Mouse (Mus musculus) limb, embryonic 15.5 days (tissue): ENCODE measurements around the gene Cracr2b. TPM values are rescaled to one million over a fixed set of nuclear protein-coding genes. Genes with fewer than 3 reads are reported as not detected.

Source experiments
- ATAC-seq: fragments of 200-750 bp; cut with Nextera tagmentation; 2 replicates; pipeline ENCODE4 v1.8.0; 2017; ENCODE audit warnings: low read depth, moderate TSS enrichment; ENCODE audit not compliant: insufficient number of reproducible peaks, low FRiP score, low TSS enrichment
- H3K27ac ChIP-seq: fragments of 300-500 bp; sonication (generic); 2 replicates; pipeline ENCODE4 v1.5.1; 2015; ENCODE audit warnings: moderate library complexity, mild to moderate bottlenecking, inconsistent platforms
- H3K27me3 ChIP-seq: fragments of 300-500 bp; sonication (generic); 2 replicates; pipeline ENCODE4 v1.6.1; 2015; ENCODE audit warnings: inconsistent platforms
- H3K36me3 ChIP-seq: fragments of 300-500 bp; sonication (generic); 2 replicates; pipeline ENCODE4 v1.6.1; 2015; ENCODE audit warnings: inconsistent platforms
- H3K4me1 ChIP-seq: fragments of 300-500 bp; sonication (generic); 2 replicates; pipeline ENCODE4 v1.6.1; 2015; ENCODE audit warnings: inconsistent platforms
- H3K4me2 ChIP-seq: fragments of 300-500 bp; sonication (generic); 2 replicates; pipeline ENCODE4 v1.6.1; 2015; ENCODE audit warnings: mild to moderate bottlenecking, inconsistent platforms
- H3K4me3 ChIP-seq: fragments of 300-500 bp; sonication (generic); 2 replicates; pipeline ENCODE4 v1.5.1; 2015; ENCODE audit warnings: mild to moderate bottlenecking, inconsistent platforms
- H3K9ac ChIP-seq: fragments of 300-500 bp; sonication (generic); 2 replicates; pipeline ENCODE4 v1.6.1; 2015; ENCODE audit warnings: inconsistent platforms
- H3K9me3 ChIP-seq: fragments of 300-500 bp; sonication (generic); 2 replicates; pipeline ENCODE4 v1.6.1; 2016; ENCODE audit warnings: inconsistent platforms
- WGBS: fragments of 180-500 bp; shearing (Covaris S2); methylation state at CpG from one replicate; pipeline ENCODE4 v1.1.7; 2015; 5-methylcytosine and 5-hydroxymethylcytosine counted together
- polyA plus RNA-seq: library from polyadenylated mRNA; unstranded; fragments of >200 nt; fragmentation: Nextera tagmentation; extraction: Ambion mirVana; gene quantifications from 2 replicates; pipeline ENCODE4 v1.2.1, GENCODE M21; 2015

The Cracr2b gene
- polyA plus RNA-seq, 1 experiment from 2014 or later = 16.4 TPM

- Histone ChIP-seq H3K4me1 (peaks cover 58% of the 10 kb centered on the region), H3K27ac (peak overlapping the region; percentile 92)
- 0% methylated on average over 10 of the region's 17 CpGs for WGBS
These were observed 15.5 kb downstream of the Cracr2b start for GRCm38 (mm10) chr7:141476226-141476980.

DNA sequence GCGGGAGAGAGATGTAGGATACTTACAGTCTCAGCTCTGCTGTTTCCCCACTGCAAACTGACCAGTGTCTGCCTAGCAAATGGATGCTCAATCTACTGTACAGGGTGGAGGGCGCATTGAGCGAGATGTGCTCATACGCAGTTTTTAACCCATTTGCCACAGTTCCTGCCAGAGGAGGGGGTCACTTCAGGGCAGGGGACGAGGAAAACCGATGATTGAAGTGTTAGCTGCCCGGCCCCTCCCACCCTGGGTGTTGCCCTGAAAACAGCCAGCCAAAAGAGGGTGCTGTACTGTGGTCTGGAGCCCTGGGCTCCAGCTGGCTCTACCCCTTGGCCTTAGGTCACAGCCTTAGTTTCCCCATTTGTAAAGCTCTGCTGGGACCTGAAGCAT lies 16.1 kb downstream of the Cracr2b start:
- Histone ChIP-seq H3K36me3 (peaks cover 9% of the 10 kb centered on the region), H3K27ac (peak overlapping the region; percentile 92), H3K4me1 (peaks cover 64% of the 10 kb centered on the region), H3K9ac (no peak overlapping the region), H3K9me3 (no peaks in the 10 kb centered on the region), H3K4me2 (peak overlapping the region; percentile 89), H3K27me3 (peaks cover 5% of the 10 kb centered on the region), H3K4me3 (peak overlapping the region; percentile 78)
- no peak for ATAC-seq
- WGBS = 10% methylated on average over 7 of the region's 7 CpGs

More at GRCm38 (mm10) chr7:141476226-141476980, 15.5 kb downstream of the Cracr2b start:
- Histone ChIP-seq H3K4me2 (peak overlapping the region; percentile 89), H3K4me3 (peak overlapping the region; percentile 78), H3K9ac (peak overlapping the region; percentile 76), H3K36me3 (peaks cover 13% of the 10 kb centered on the region), H3K9me3 (no peaks in the 10 kb centered on the region), H3K27me3 (no peaks in the 10 kb centered on the region)
- ATAC-seq = peak; percentile 54

- Histone ChIP-seq H3K4me1 (peaks cover 71% of the 10 kb centered on the region), H3K9ac (no peak overlapping the region), H3K36me3 (peaks cover 2% of the 10 kb centered on the region; the same call in 1 of the 2 replicates), H3K9me3 (no peaks in the 10 kb centered on the region), H3K27ac (peak overlapping the region; percentile 92), H3K4me3 (peak overlapping the region; percentile 78), H3K4me2 (peak overlapping the region; percentile 89), H3K27me3 (peaks cover 13% of the 10 kb centered on the region)
- ATAC-seq = peak; percentile 35; the same call in 1 of the 2 replicates
- WGBS = 52% methylated on average over 4 of the region's 4 CpGs
These were observed 16.8 kb downstream of the Cracr2b start for GRCm38 (mm10) chr7:141477578-141478269.

- peak overlapping the region; percentile 78 for H3K4me3 ChIP-seq
These were observed 17.4 kb downstream of the Cracr2b start for GRCm38 (mm10) chr7:141478270-141478748.

GRCm38 (mm10) chr7:141480842-141481497 lies 20.1 kb downstream of the Cracr2b start:
- Histone ChIP-seq H3K4me3 (peak overlapping the region; percentile 54), H3K27ac (peak overlapping the region; percentile 7; the same call in 1 of the 2 replicates), H3K4me1 (peaks cover 54% of the 10 kb centered on the region), H3K4me2 (peak overlapping the region; percentile 98), H3K9ac (no peak overlapping the region), H3K36me3 (no peaks in the 10 kb centered on the region), H3K27me3 (peaks cover 21% of the 10 kb centered on the region), H3K9me3 (no peaks in the 10 kb centered on the region)
- 8% methylated on average over 10 of the region's 10 CpGs for WGBS
- no peak for ATAC-seq

More at GRCm38 (mm10) chr7:141478270-141478748, 17.4 kb downstream of the Cracr2b start:
- no peaks in the 10 kb centered on the region for H3K9me3 ChIP-seq
- ATAC-seq = no peak
- peaks cover 18% of the 10 kb centered on the region for H3K27me3 ChIP-seq
- peak overlapping the region; percentile 89 for H3K4me2 ChIP-seq
- 52% methylated on average over 5 of the region's 5 CpGs for WGBS
- H3K4me1 ChIP-seq = peaks cover 73% of the 10 kb centered on the region
- peak overlapping the region; percentile 92 for H3K27ac ChIP-seq
- H3K9ac ChIP-seq = no peak overlapping the region
- H3K36me3 ChIP-seq = no peaks in the 10 kb centered on the region

DNA sequence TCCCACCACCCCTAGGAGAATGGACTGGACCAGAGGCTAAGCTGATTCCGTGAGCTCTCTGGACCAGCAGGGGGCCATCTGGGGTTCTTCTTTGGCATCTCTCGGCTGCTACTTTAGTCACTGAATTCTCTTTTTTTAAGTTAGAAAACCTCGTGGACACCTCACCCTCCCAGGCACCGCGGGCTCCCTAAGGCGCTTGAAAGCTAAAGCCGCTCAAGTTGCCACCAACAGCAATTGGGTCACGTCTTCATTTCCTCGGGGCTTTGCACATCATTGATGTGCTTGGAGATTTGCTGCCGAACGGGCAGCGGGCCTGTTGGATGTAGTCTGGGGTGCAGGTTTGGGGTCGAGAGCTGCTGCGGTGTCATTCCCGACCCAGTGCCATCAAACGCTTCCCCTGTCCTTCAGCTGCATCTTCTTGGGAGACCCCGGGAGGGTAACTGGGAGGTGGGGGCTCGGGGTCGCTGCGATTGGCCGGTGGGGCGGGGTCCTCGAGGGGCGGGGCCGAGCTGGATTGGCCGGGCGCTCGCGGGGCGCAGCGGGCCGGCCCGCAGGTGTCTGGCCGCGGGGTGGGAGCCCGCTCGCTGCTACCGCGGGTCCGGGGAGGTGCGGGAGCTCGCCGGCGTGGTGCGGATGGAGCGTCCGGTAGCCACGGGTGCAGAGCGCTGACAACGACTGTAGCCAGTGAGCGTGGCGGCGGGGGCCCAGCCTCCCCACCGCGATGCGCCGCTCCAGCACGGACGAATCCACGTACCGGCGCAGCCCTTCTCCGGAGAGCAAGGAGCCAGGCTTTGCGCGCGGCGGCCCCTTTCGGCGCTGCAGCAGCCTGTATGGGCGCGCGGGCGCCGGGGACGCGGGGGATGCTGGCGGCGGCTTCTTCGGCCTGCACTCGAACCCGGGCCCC lies 20.9 kb downstream of the Cracr2b start:
- WGBS = under 1% methylated on average over 79 of the region's 81 CpGs
- Histone ChIP-seq H3K4me2 (peak overlapping the region; percentile 98), H3K4me1 (peaks cover 46% of the 10 kb centered on the region), H3K27me3 (peaks cover 21% of the 10 kb centered on the region), H3K4me3 (peak overlapping the region; percentile 54), H3K36me3 (no peaks in the 10 kb centered on the region), H3K9ac (peak overlapping the region; percentile 33; the same call in 1 of the 2 replicates), H3K27ac (peak overlapping the region; percentile 7; the same call in 1 of the 2 replicates), H3K9me3 (no peaks in the 10 kb centered on the region)
- ATAC-seq = no peak

DNA sequence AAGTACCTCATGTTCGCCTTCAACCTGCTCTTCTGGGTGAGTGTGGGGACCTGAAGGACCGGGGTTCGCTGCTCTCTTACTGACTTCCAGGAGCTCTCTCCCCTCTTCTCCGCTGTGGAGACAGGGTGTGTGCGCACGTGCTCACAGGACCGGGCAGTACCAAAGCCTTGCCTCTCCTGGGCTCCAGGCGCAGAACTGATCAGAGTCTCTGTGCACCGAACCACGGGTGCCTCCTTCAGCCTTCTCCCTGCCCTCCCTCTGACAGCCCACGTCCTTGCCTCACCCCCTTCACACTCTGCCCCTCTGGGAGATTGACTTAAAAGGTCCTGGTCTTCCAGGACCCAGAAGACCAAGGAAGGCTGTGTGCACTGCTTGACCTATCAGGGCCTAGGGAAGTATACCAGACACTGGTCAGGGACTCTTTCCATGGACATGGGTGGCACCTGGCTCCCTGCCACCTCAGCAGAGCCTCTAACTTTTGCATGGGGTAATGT lies 21.7 kb downstream of the Cracr2b start:
- peak overlapping the region; percentile 54 for H3K4me3 ChIP-seq
- no peaks in the 10 kb centered on the region for H3K9me3 ChIP-seq

DNA sequence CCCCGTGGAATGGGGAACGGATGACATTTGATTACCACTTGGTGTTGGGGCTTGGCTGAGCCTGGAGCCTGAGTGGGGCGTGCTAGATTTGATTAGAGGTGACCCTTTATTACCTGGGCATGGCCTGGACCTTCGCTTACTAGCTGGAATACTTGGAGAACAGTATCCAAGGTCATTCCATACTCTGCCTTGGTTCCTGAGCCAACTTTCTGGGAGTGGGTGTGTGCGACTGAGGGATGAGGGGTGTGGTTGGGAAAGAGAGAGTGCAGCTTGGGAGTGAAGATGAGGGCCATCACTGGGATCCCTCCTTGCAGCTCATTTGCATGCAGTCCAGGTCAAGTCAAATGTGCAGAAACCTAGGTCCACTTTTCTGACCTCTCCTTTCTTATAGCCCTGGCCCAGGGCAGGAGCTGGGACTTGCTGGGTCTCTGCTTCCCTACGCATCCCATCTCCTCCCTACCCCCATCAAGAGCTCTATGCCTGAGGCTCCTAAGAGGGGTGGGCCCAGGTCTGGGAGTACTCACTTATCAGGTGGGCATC lies 22.3 kb downstream of the Cracr2b start:
- Histone ChIP-seq H3K4me2 (no peak overlapping the region), H3K27ac (no peak overlapping the region), H3K27me3 (peaks cover 21% of the 10 kb centered on the region), H3K36me3 (0 out of 2 replicates have a peak, but pooled peaks cover 5% of the 10 kb centered on the region), H3K9ac (no peak overlapping the region), H3K4me1 (peaks cover 32% of the 10 kb centered on the region), H3K4me3 (no peak overlapping the region), H3K9me3 (no peaks in the 10 kb centered on the region)
- 75% methylated on average over 6 of the region's 6 CpGs for WGBS
- no peak for ATAC-seq

More for the DNA sequence above, 21.7 kb downstream of the Cracr2b start:
- Histone ChIP-seq H3K27me3 (peaks cover 21% of the 10 kb centered on the region), H3K4me1 (peaks cover 38% of the 10 kb centered on the region), H3K36me3 (0 out of 2 replicates have a peak, but pooled peaks cover 5% of the 10 kb centered on the region), H3K9ac (peak overlapping the region; percentile 33; the same call in 1 of the 2 replicates), H3K27ac (no peak overlapping the region), H3K4me2 (peak overlapping the region; percentile 98)
- no peak for ATAC-seq
- 9% methylated on average over 11 of the region's 11 CpGs for WGBS

DNA sequence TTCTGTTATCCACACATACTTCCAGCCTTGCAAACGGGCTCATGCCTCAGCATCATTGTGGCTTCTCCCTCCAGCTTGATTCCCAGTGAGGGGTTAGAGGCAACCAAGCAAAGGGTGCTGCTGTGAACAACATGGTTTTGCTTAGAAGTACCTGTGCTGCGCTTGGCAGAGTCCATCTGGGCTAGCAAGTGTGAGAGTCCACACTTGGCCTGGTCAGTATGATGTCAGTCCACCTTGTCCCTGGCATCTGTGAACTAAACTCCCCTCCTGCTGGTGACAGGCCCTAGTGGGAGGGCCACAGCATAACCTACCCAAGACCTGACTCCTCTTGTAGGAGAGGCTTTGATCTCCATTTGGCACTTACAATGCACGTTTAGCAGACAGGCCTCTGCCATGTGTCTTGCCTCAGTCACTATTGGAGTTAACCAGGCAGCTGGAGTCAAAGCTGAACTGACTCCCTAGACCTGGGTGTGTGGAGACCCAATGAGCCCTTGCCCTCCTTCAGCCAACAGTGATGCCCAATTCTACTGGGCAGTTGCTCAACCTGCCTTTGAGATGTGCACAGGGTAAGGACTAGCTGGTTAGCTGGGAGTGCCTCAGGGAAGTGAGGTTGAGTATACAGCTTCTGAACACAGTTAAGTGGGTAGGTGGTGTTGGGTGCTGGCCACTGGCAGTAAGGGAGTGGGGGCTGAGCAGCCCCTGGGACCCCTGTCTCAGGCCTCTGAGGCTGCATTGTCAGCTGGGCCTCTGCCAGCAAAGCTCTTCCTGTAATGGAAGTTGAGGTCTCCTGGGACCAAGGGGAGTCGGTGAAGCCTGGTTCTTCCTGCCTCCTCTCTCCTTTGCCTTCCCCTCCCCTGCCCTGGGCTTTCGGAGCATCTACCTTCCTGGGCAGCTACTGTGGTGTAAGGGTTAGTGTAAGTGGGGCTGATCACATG lies 23.6 kb downstream of the Cracr2b start:
- peaks cover 6% of the 10 kb centered on the region for H3K36me3 ChIP-seq
- WGBS = 68% methylated on average over 5 of the region's 5 CpGs
- no peak for ATAC-seq

GRCm38 (mm10) chr7:141485186-141485585 lies 24.3 kb downstream of the Cracr2b start:
- peaks cover 8% of the 10 kb centered on the region for H3K36me3 ChIP-seq

More for the DNA sequence above, 23.6 kb downstream of the Cracr2b start:
- H3K27me3 ChIP-seq = peaks cover 21% of the 10 kb centered on the region
- H3K9ac ChIP-seq = no peak overlapping the region
- H3K4me3 ChIP-seq = no peak overlapping the region
- H3K27ac ChIP-seq = no peak overlapping the region
- peaks cover 28% of the 10 kb centered on the region for H3K4me1 ChIP-seq
- no peak overlapping the region for H3K4me2 ChIP-seq
- H3K9me3 ChIP-seq = no peaks in the 10 kb centered on the region

More at GRCm38 (mm10) chr7:141485186-141485585, 24.3 kb downstream of the Cracr2b start:
- Histone ChIP-seq H3K9me3 (no peaks in the 10 kb centered on the region), H3K4me1 (peaks cover 28% of the 10 kb centered on the region), H3K9ac (no peak overlapping the region), H3K27ac (no peak overlapping the region), H3K27me3 (peaks cover 21% of the 10 kb centered on the region), H3K4me3 (no peak overlapping the region), H3K4me2 (no peak overlapping the region)
- WGBS = 69% methylated on average over 2 of the region's 2 CpGs
- no peak for ATAC-seq
